Mouse (Mus musculus): Measurements from ENCODE around the gene Ermn.

- TF ChIP-seq POLR2A (IDR thresholded peaks at IDR 0.05; ENCODE audit: low read depth, low read length) (no peak), MAFK (IDR thresholded peaks at IDR 0.05; ENCODE audit: insufficient replicate concordance, low read length) (no peak), CTCF (conservative IDR thresholded peaks at IDR 0.05 in 1 of 2, IDR thresholded peaks at IDR 0.05 in 1 of 2; ENCODE audit: low read depth in 2 of 2, low read length in 2 of 2) (no peak), MXI1 (IDR thresholded peaks at IDR 0.05; ENCODE audit: low read depth, low read length) (no peak), USF1 (IDR thresholded peaks at IDR 0.05; ENCODE audit: low read depth, low read length) (no peak), MEF2A (IDR thresholded peaks at IDR 0.05; ENCODE audit: borderline replicate concordance, low read depth, low read length) (no peak), JUN (IDR thresholded peaks at IDR 0.05; ENCODE audit: insufficient read depth, low read depth, low read length) (no peak), EP300 (IDR thresholded peaks at IDR 0.05; ENCODE audit: low read length) (no peak), ZKSCAN1 (IDR thresholded peaks at IDR 0.05; ENCODE audit: borderline replicate concordance, low read depth, low read length) (no peak), ELF1 (IDR thresholded peaks at IDR 0.05; ENCODE audit: low read depth, low read length) (no peak), E2F4 (IDR thresholded peaks at IDR 0.05; ENCODE audit: insufficient replicate concordance, low read depth, low read length) (no peak)
Observed at GRCm38 (mm10) chr2:58026740-58027139, 25.9 kb downstream of the Ermn start.

Measured in CH12.LX (cell line).